17 mouse cellular contexts compared by ENCODE assay signal in genomic region chr19:59630706-59631105, GRCm38 (mm10).
DNase-seq lines count a peak whose midpoint lies in the region; ATAC-seq lines count a peak whose summit lies in the region.
"Had no signal": no experiment of that assay in that cellular context is flagged by ENCODE, and none has a peak within 500 bp of the region (broad histone marks: within the 10 kb centered on the region; RNA-seq: fewer than 3 reads in every experiment).

No protein-coding gene starts in this region.

- no peaks in the 10 kb centered on the region for H3K36me3 ChIP-seq in midbrain, embryonic 11.5 days (ENCODE audit: control insufficient read depth, insufficient read depth, low read length)
- H3K36me3 ChIP-seq in midbrain, embryonic 14.5 days (ENCODE audit: control insufficient read depth, insufficient read depth, low read length): no peaks in the 10 kb centered on the region
- H3K36me3 ChIP-seq in kidney, embryonic 14.5 days (ENCODE audit: control insufficient read depth, insufficient read depth, low read length): no peaks in the 10 kb centered on the region
- H3K36me3 ChIP-seq: embryonic facial prominence, embryonic 13.5 days; forebrain, embryonic 12.5 days; heart, embryonic 12.5 days; hindbrain, embryonic 10.5 days had no signal

- H3K4me1 ChIP-seq in midbrain, embryonic 11.5 days (ENCODE audit: control insufficient read depth, insufficient read depth, low read length): no peaks in the 10 kb centered on the region
- peaks cover 20% of the 10 kb centered on the region for H3K4me1 ChIP-seq in midbrain, embryonic 14.5 days (ENCODE audit: control insufficient read depth, insufficient read depth, low read length)
- H3K4me1 ChIP-seq in kidney, embryonic 14.5 days (ENCODE audit: control insufficient read depth, insufficient read depth, low read length): peaks cover 22% of the 10 kb centered on the region
- H3K4me1 ChIP-seq: heart, embryonic 12.5 days had no signal

- H3K4me2 ChIP-seq in midbrain, embryonic 11.5 days: no peak overlapping the region
- H3K4me2 ChIP-seq in midbrain, embryonic 14.5 days (ENCODE audit: low read length): no peak overlapping the region
- no peak overlapping the region; the same call in 1 of the 2 replicates for H3K4me2 ChIP-seq in kidney, embryonic 14.5 days (replicated peaks; ENCODE audit: low read depth, low read length)
- H3K4me2 ChIP-seq: embryonic facial prominence, embryonic 13.5 days; forebrain, embryonic 12.5 days; heart, embryonic 12.5 days; hindbrain, embryonic 14.5 days had no signal

- H3K4me3 ChIP-seq in midbrain, embryonic 11.5 days (ENCODE audit: low read depth, low read length): no peak overlapping the region
- no peak overlapping the region for H3K4me3 ChIP-seq in midbrain, embryonic 14.5 days (replicated peaks; ENCODE audit: low read depth, low read length)
- H3K4me3 ChIP-seq in kidney, embryonic 14.5 days (ENCODE audit: low read length): no peak overlapping the region
- H3K4me3 ChIP-seq: embryonic facial prominence, embryonic 13.5 days; forebrain, embryonic 12.5 days; heart, embryonic 12.5 days; hindbrain, embryonic 10.5 days had no signal

- WGBS in midbrain, embryonic 11.5 days: 30% methylated on average over 4 of the region's 4 CpGs
- 23% methylated on average over 4 of the region's 4 CpGs for WGBS in midbrain, embryonic 14.5 days
- WGBS in kidney, embryonic 14.5 days: 17% methylated on average over 4 of the region's 4 CpGs

- H3K27me3 ChIP-seq in midbrain, embryonic 11.5 days (ENCODE audit: control insufficient read depth, insufficient read depth, low read length): no peaks in the 10 kb centered on the region
- H3K27me3 ChIP-seq in midbrain, embryonic 14.5 days (ENCODE audit: control insufficient read depth, insufficient read depth, low read length): no peaks in the 10 kb centered on the region
- no peaks in the 10 kb centered on the region for H3K27me3 ChIP-seq in kidney, embryonic 14.5 days (ENCODE audit: control insufficient read depth, insufficient read depth, low read length)

- DNase-seq in midbrain, embryonic 11.5 days (ENCODE audit: low spot score, missing footprints): peak; percentile 37
- DNase-seq in midbrain, embryonic 14.5 days: no peak
- peak; percentile 27 for DNase-seq in kidney, postnatal 10 days
- DNase-seq in right cerebral cortex, postnatal 36 days (ENCODE audit: low spot score in 2 of 2): no peak
- DNase-seq in heart, adult 18-20 months: no peak
- DNase-seq: adrenal gland, postnatal 14 days; cerebellum, adult 18-20 months; cerebellum, adult 9-11 months; cerebellum, postnatal 36 days; gastrocnemius, postnatal 10 days had no signal

- ATAC-seq in midbrain, embryonic 11.5 days (ENCODE audit: low FRiP score): no peak
- ATAC-seq in midbrain, embryonic 14.5 days (ENCODE audit: low FRiP score, low TSS enrichment): no peak
- ATAC-seq in kidney, embryonic 14.5 days (ENCODE audit: low FRiP score, low TSS enrichment): no peak
- ATAC-seq: forebrain, embryonic 16.5 days had no signal

- H3K9ac ChIP-seq in midbrain, embryonic 11.5 days (ENCODE audit: low read length): no peak overlapping the region
- H3K9ac ChIP-seq in midbrain, embryonic 14.5 days (replicated peaks; ENCODE audit: low read length): no peak overlapping the region
- no peak overlapping the region for H3K9ac ChIP-seq in kidney, embryonic 14.5 days (ENCODE audit: low read depth, low read length)
- H3K9ac ChIP-seq: embryonic facial prominence, embryonic 13.5 days; forebrain, embryonic 12.5 days; heart, embryonic 12.5 days; hindbrain, embryonic 14.5 days had no signal

- no peaks in the 10 kb centered on the region for H3K9me3 ChIP-seq in midbrain, embryonic 11.5 days (ENCODE audit: control insufficient read depth, low read length)
- H3K9me3 ChIP-seq in midbrain, embryonic 14.5 days (ENCODE audit: control insufficient read depth, low read length): no peaks in the 10 kb centered on the region
- H3K9me3 ChIP-seq in kidney, embryonic 14.5 days (ENCODE audit: control insufficient read depth, low read length): no peaks in the 10 kb centered on the region
- H3K9me3 ChIP-seq: embryonic facial prominence, embryonic 13.5 days; forebrain, embryonic 12.5 days; heart, embryonic 12.5 days; hindbrain, embryonic 10.5 days had no signal

- H3K27ac ChIP-seq in midbrain, embryonic 11.5 days (ENCODE audit: low read depth, low read length): no peak overlapping the region
- no peak overlapping the region for H3K27ac ChIP-seq in midbrain, embryonic 14.5 days (replicated peaks; ENCODE audit: low read depth, low read length)
- peak overlapping the region; percentile 87 for H3K27ac ChIP-seq in kidney, embryonic 14.5 days (ENCODE audit: low read depth, low read length)
- H3K27ac ChIP-seq: embryonic facial prominence, embryonic 13.5 days; forebrain, embryonic 12.5 days; hindbrain, embryonic 10.5 days; hindbrain, embryonic 14.5 days had no signal

Comparison
In these comparisons a context has a peak if more than half of its experiments do, and no peak if none do; other contexts are left out.
1. DNase-seq: peak in midbrain, embryonic 11.5 days (single experiment) and kidney, postnatal 10 days (single experiment); none in midbrain, embryonic 14.5 days (single experiment), right cerebral cortex, postnatal 36 days (0 of 2) and heart, adult 18-20 months (0 of 2).